Mouse (Mus musculus) intestine, postnatal 0 days (tissue): ENCODE data around the gene Pitx2. TPM values are rescaled to one million over a fixed set of nuclear protein-coding genes. Genes with fewer than 3 reads are reported as not detected.

Experiments
- ATAC-seq: fragments of 200-750 bp; cut with Nextera tagmentation; 2 replicates; pipeline ENCODE4 v1.8.0; 2017; ENCODE audit warnings: mild to moderate bottlenecking, moderate TSS enrichment, moderate library complexity
- H3K27ac ChIP-seq: fragments of 300-500 bp; sonication (generic); 2 replicates; pipeline ENCODE4 v1.5.1; 2014; ENCODE audit warnings: mild to moderate bottlenecking, low read depth, low read length, moderate library complexity
- H3K27me3 ChIP-seq: fragments of 300-500 bp; sonication (generic); replicated peaks from 2 replicates; pipeline ENCODE4 v1.6.1; 2014; ENCODE audit warnings: low read length, mixed read lengths; ENCODE audit not compliant: control insufficient read depth, insufficient read depth
- H3K36me3 ChIP-seq: fragments of 300-500 bp; sonication (generic); 2 replicates; pipeline ENCODE4 v1.6.1; 2014; ENCODE audit warnings: mild to moderate bottlenecking, moderate library complexity; ENCODE audit not compliant: control insufficient read depth, insufficient read depth
- H3K4me1 ChIP-seq: fragments of 300-500 bp; sonication (generic); replicated peaks from 2 replicates; pipeline ENCODE4 v1.6.1; 2014; ENCODE audit warnings: antibody characterized with exemption, low read length, mixed read lengths; ENCODE audit not compliant: control insufficient read depth, insufficient read depth
- H3K4me2 ChIP-seq: fragments of 300-500 bp; sonication (generic); replicated peaks from 2 replicates; pipeline ENCODE4 v1.6.1; 2014; ENCODE audit warnings: low read depth, mild to moderate bottlenecking, moderate library complexity
- H3K4me3 ChIP-seq: fragments of 300-500 bp; sonication (generic); 2 replicates; pipeline ENCODE4 v1.5.1; 2014; ENCODE audit warnings: low read depth, low read length
- H3K9ac ChIP-seq: fragments of 300-500 bp; sonication (generic); 2 replicates; pipeline ENCODE4 v1.6.1; 2014; ENCODE audit warnings: mild to moderate bottlenecking, low read depth, low read length
- H3K9me3 ChIP-seq: fragments of 300-500 bp; sonication (generic); 2 replicates; pipeline ENCODE4 v1.6.1; 2016; ENCODE audit warnings: mixed run types; ENCODE audit not compliant: control insufficient read depth
- CTCF ChIP-seq: sonication (generic); IDR thresholded peaks from 2 replicates; pipeline ENCODE4 v1.5.1; 2016; ENCODE audit warnings: low read depth, mild to moderate bottlenecking, control low read depth, antibody characterized with exemption, moderate library complexity
- WGBS: fragments of 180-500 bp; shearing (Covaris S2); extraction: QIAGEN DNeasy Blood & Tissue Kit; methylation state at CpG from one replicate; pipeline ENCODE4 v1.1.7; 2014; 5-methylcytosine and 5-hydroxymethylcytosine counted together
- polyA plus RNA-seq: library from polyadenylated mRNA; unstranded; fragments of >200 nt; fragmentation: Nextera tagmentation; extraction: Ambion mirVana; gene quantifications from 2 replicates; pipeline ENCODE4 v1.2.1, GENCODE M21; 2015

Gene Pitx2
- polyA plus RNA-seq, 1 experiment from 2014 or later: 18.3 TPM

GRCm38 (mm10) chr3:129214146-129214665 lies 14.5 kb downstream of the Pitx2 start:
- Histone ChIP-seq H3K4me3 (peak overlapping the region; percentile 76), H3K9ac (peak overlapping the region; percentile 72), H3K4me1 (no peaks in the 10 kb centered on the region), H3K9me3 (no peaks in the 10 kb centered on the region), H3K27ac (peak overlapping the region; percentile 88), H3K36me3 (no peaks in the 10 kb centered on the region), H3K27me3 (peaks cover 26% of the 10 kb centered on the region), H3K4me2 (peak overlapping the region; percentile 94)
- no peak for TF ChIP-seq CTCF
- 4% methylated on average over 31 of the region's 34 CpGs for whole genome bisulfite sequencing
- ATAC-seq: peak; percentile 7; the same call in 1 of the 2 replicates

GRCm38 (mm10) chr3:129214666-129215161 lies 15.0 kb downstream of the Pitx2 start:
- peak overlapping the region; percentile 72 for H3K9ac ChIP-seq
- WGBS: 8% methylated on average over 31 of the region's 31 CpGs
- H3K36me3 ChIP-seq: no peaks in the 10 kb centered on the region
- ATAC-seq: no peak
- H3K9me3 ChIP-seq: no peaks in the 10 kb centered on the region
- H3K4me1 ChIP-seq: no peaks in the 10 kb centered on the region
- peak overlapping the region; percentile 94 for H3K4me2 ChIP-seq
- H3K27ac ChIP-seq: peak overlapping the region; percentile 88
- peaks cover 23% of the 10 kb centered on the region for H3K27me3 ChIP-seq
- peak overlapping the region; percentile 76 for H3K4me3 ChIP-seq
- TF ChIP-seq CTCF: no peak

- H3K4me1 ChIP-seq: no peaks in the 10 kb centered on the region
- H3K27me3 ChIP-seq: peaks cover 19% of the 10 kb centered on the region
- H3K27ac ChIP-seq: peak overlapping the region; percentile 88
- WGBS: 14% methylated on average over 26 of the region's 26 CpGs
- H3K4me2 ChIP-seq: peak overlapping the region; percentile 94
- no peak for TF ChIP-seq CTCF
- ATAC-seq: peak; percentile 17; the same call in 1 of the 2 replicates
- no peaks in the 10 kb centered on the region for H3K36me3 ChIP-seq
- H3K4me3 ChIP-seq: peak overlapping the region; percentile 76
- H3K9ac ChIP-seq: peak overlapping the region; percentile 72
- no peaks in the 10 kb centered on the region for H3K9me3 ChIP-seq
These were observed 15.6 kb downstream of the Pitx2 start for GRCm38 (mm10) chr3:129215241-129215750.

- 0 out of 2 replicates have a peak, but pooled peaks have one; percentile 2 for ATAC-seq
- H3K27ac ChIP-seq: peak overlapping the region; percentile 60
These were observed 16.2 kb downstream of the Pitx2 start for GRCm38 (mm10) chr3:129215751-129216331.

GRCm38 (mm10) chr3:129216491-129216890 lies 16.8 kb downstream of the Pitx2 start:
- Histone ChIP-seq H3K27ac (peak overlapping the region; percentile 60; the same call in 1 of the 2 replicates), H3K27me3 (peaks cover 13% of the 10 kb centered on the region), H3K4me2 (peak overlapping the region; percentile 94), H3K36me3 (no peaks in the 10 kb centered on the region), H3K4me3 (peak overlapping the region; percentile 76), H3K4me1 (no peaks in the 10 kb centered on the region), H3K9me3 (no peaks in the 10 kb centered on the region), H3K9ac (peak overlapping the region; percentile 72)
- 19% methylated on average over 9 of the region's 9 CpGs for WGBS
- ATAC-seq: no peak
- no peak for TF ChIP-seq CTCF

More at GRCm38 (mm10) chr3:129215751-129216331, 16.2 kb downstream of the Pitx2 start:
- Histone ChIP-seq H3K4me3 (peak overlapping the region; percentile 76), H3K27me3 (peaks cover 13% of the 10 kb centered on the region), H3K4me2 (peak overlapping the region; percentile 94), H3K9me3 (no peaks in the 10 kb centered on the region), H3K4me1 (no peaks in the 10 kb centered on the region), H3K36me3 (no peaks in the 10 kb centered on the region), H3K9ac (peak overlapping the region; percentile 72)
- WGBS: 16% methylated on average over 35 of the region's 35 CpGs
- no peak for TF ChIP-seq CTCF

- peak overlapping the region; percentile 76 for H3K4me3 ChIP-seq
- no peaks in the 10 kb centered on the region for H3K9me3 ChIP-seq
- H3K9ac ChIP-seq: peak overlapping the region; percentile 72
- peak overlapping the region; percentile 94 for H3K4me2 ChIP-seq
- no peaks in the 10 kb centered on the region for H3K4me1 ChIP-seq
- WGBS: 14% methylated on average over 34 of the region's 34 CpGs
- H3K27ac ChIP-seq: peak overlapping the region; percentile 60
- H3K27me3 ChIP-seq: peaks cover 18% of the 10 kb centered on the region
- ATAC-seq: no peak
- no peaks in the 10 kb centered on the region for H3K36me3 ChIP-seq
- TF ChIP-seq CTCF: no peak
These were observed 17.4 kb downstream of the Pitx2 start for GRCm38 (mm10) chr3:129216911-129217561.
